Mouse (Mus musculus): ENCODE results near the gene Mrps6. TPM values are rescaled to one million over a fixed set of nuclear protein-coding genes. Genes with fewer than 3 reads are reported as not detected.
"Not testable (repeated sequence)": the region's sequence is repeated elsewhere in the genome, so short reads cannot be mapped to it uniquely, and the experiment has no call there.

The Mrps6 gene
- polyA plus RNA-seq, 1 experiment from 2014 or later: 190 TPM

- no peak overlapping the region for H3K4me3 ChIP-seq (ENCODE audit: low read depth, low read length)
- no peaks in the 10 kb centered on the region for H3K9me3 ChIP-seq (ENCODE audit: control insufficient read depth, low read length)
- no peaks in the 10 kb centered on the region for H3K4me1 ChIP-seq (ENCODE audit: control insufficient read depth, insufficient read depth, low read length)
- H3K27me3 ChIP-seq (ENCODE audit: control insufficient read depth, insufficient read depth, low read length): no peaks in the 10 kb centered on the region
- H3K36me3 ChIP-seq (ENCODE audit: control insufficient read depth, insufficient read depth, low read length): no peaks in the 10 kb centered on the region
- 92% methylated on average over 5 of the region's 5 CpGs for WGBS
- no peak overlapping the region for H3K9ac ChIP-seq (replicated peaks; ENCODE audit: low read depth, low read length)
- no peak overlapping the region for H3K27ac ChIP-seq (ENCODE audit: low read depth, low read length)
- no peak for ATAC-seq (ENCODE audit: low read depth)
- no peak overlapping the region for H3K4me2 ChIP-seq (ENCODE audit: low read depth, low read length)
Observed at GRCm38 (mm10) chr16:92091876-92092275, 33.8 kb downstream of the Mrps6 start.

GRCm38 (mm10) chr16:92098351-92099051, 40.4 kb downstream of the Mrps6 start:
- H3K27me3 ChIP-seq (ENCODE audit: control insufficient read depth, insufficient read depth, low read length): no peaks in the 10 kb centered on the region
- no peak overlapping the region for H3K9ac ChIP-seq (replicated peaks; ENCODE audit: low read depth, low read length)
- ATAC-seq (ENCODE audit: low read depth): no peak
- H3K9me3 ChIP-seq (ENCODE audit: control insufficient read depth, low read length): no peaks in the 10 kb centered on the region
- H3K4me3 ChIP-seq (ENCODE audit: low read depth, low read length): no peak overlapping the region
- no peak overlapping the region for H3K4me2 ChIP-seq (ENCODE audit: low read depth, low read length)
- H3K36me3 ChIP-seq (ENCODE audit: control insufficient read depth, insufficient read depth, low read length): no peaks in the 10 kb centered on the region
- H3K4me1 ChIP-seq (ENCODE audit: control insufficient read depth, insufficient read depth, low read length): 0 out of 2 replicates have a peak, but pooled peaks cover 4% of the 10 kb centered on the region
- no peak overlapping the region for H3K27ac ChIP-seq (ENCODE audit: low read depth, low read length)
- 57% methylated on average over 10 of the region's 10 CpGs for WGBS

- H3K27ac ChIP-seq (ENCODE audit: low read depth, low read length): no peak overlapping the region
- no peak for ATAC-seq (ENCODE audit: low read depth)
Observed at GRCm38 (mm10) chr16:92099598-92099997, 41.5 kb downstream of the Mrps6 start.

GRCm38 (mm10) chr16:92100111-92100510, 42.0 kb downstream of the Mrps6 start:
- Histone ChIP-seq H3K9ac (replicated peaks; ENCODE audit: low read depth, low read length) (no peak overlapping the region), H3K4me3 (ENCODE audit: low read depth, low read length) (no peak overlapping the region), H3K36me3 (ENCODE audit: control insufficient read depth, insufficient read depth, low read length) (no peaks in the 10 kb centered on the region), H3K9me3 (ENCODE audit: control insufficient read depth, low read length) (no peaks in the 10 kb centered on the region), H3K27ac (ENCODE audit: low read depth, low read length) (no peak overlapping the region), H3K4me1 (ENCODE audit: control insufficient read depth, insufficient read depth, low read length) (0 out of 2 replicates have a peak, but pooled peaks cover 4% of the 10 kb centered on the region), H3K27me3 (ENCODE audit: control insufficient read depth, insufficient read depth, low read length) (no peaks in the 10 kb centered on the region), H3K4me2 (ENCODE audit: low read depth, low read length) (no peak overlapping the region)
- peak; percentile 58; the same call in 1 of the 2 replicates for ATAC-seq (ENCODE audit: low read depth)
- 55% methylated on average over 4 of the region's 4 CpGs for WGBS

More at GRCm38 (mm10) chr16:92099598-92099997, 41.5 kb downstream of the Mrps6 start:
- Histone ChIP-seq H3K4me1 (ENCODE audit: control insufficient read depth, insufficient read depth, low read length) (0 out of 2 replicates have a peak, but pooled peaks cover 4% of the 10 kb centered on the region), H3K9ac (replicated peaks; ENCODE audit: low read depth, low read length) (no peak overlapping the region), H3K4me3 (ENCODE audit: low read depth, low read length) (no peak overlapping the region), H3K4me2 (ENCODE audit: low read depth, low read length) (no peak overlapping the region), H3K36me3 (ENCODE audit: control insufficient read depth, insufficient read depth, low read length) (no peaks in the 10 kb centered on the region), H3K27me3 (ENCODE audit: control insufficient read depth, insufficient read depth, low read length) (no peaks in the 10 kb centered on the region), H3K9me3 (ENCODE audit: control insufficient read depth, low read length) (no peaks in the 10 kb centered on the region)
- WGBS: 88% methylated on average over 16 of the region's 16 CpGs

GRCm38 (mm10) chr16:92102115-92102514, 44.0 kb downstream of the Mrps6 start:
- Histone ChIP-seq H3K36me3 (ENCODE audit: control insufficient read depth, insufficient read depth, low read length) (no peaks in the 10 kb centered on the region), H3K4me1 (ENCODE audit: control insufficient read depth, insufficient read depth, low read length) (0 out of 2 replicates have a peak, but pooled peaks cover 4% of the 10 kb centered on the region), H3K9ac (replicated peaks; ENCODE audit: low read depth, low read length) (no peak overlapping the region), H3K27me3 (ENCODE audit: control insufficient read depth, insufficient read depth, low read length) (no peaks in the 10 kb centered on the region), H3K4me3 (ENCODE audit: low read depth, low read length) (no peak overlapping the region), H3K27ac (ENCODE audit: low read depth, low read length) (no peak overlapping the region), H3K4me2 (ENCODE audit: low read depth, low read length) (no peak overlapping the region), H3K9me3 (ENCODE audit: control insufficient read depth, low read length) (no peaks in the 10 kb centered on the region)
- 83% methylated on average over 5 of the region's 5 CpGs for WGBS
- ATAC-seq (ENCODE audit: low read depth): no peak

GRCm38 (mm10) chr16:92102931-92103330, 44.9 kb downstream of the Mrps6 start:
- not testable (repeated sequence) for H3K27ac ChIP-seq (ENCODE audit: low read depth, low read length); H3K4me1 ChIP-seq (ENCODE audit: control insufficient read depth, insufficient read depth, low read length); H3K27me3 ChIP-seq (ENCODE audit: control insufficient read depth, insufficient read depth, low read length); H3K4me2 ChIP-seq (ENCODE audit: low read depth, low read length); H3K9me3 ChIP-seq (ENCODE audit: control insufficient read depth, low read length); H3K36me3 ChIP-seq (ENCODE audit: control insufficient read depth, insufficient read depth, low read length); ATAC-seq (ENCODE audit: low read depth); H3K9ac ChIP-seq (replicated peaks; ENCODE audit: low read depth, low read length); H3K4me3 ChIP-seq (ENCODE audit: low read depth, low read length)
- WGBS: 96% methylated on average over 6 of the region's 7 CpGs

GRCm38 (mm10) chr16:92103572-92104331, 45.7 kb downstream of the Mrps6 start:
- H3K4me2 ChIP-seq (ENCODE audit: low read depth, low read length): no peak overlapping the region
- H3K9me3 ChIP-seq (ENCODE audit: control insufficient read depth, low read length): no peaks in the 10 kb centered on the region
- no peak overlapping the region for H3K4me3 ChIP-seq (ENCODE audit: low read depth, low read length)
- no peak; the same call in 1 of the 2 replicates for ATAC-seq (ENCODE audit: low read depth)
- H3K4me1 ChIP-seq (ENCODE audit: control insufficient read depth, insufficient read depth, low read length): no peaks in the 10 kb centered on the region
- WGBS: 27% methylated on average over 9 of the region's 9 CpGs
- H3K36me3 ChIP-seq (ENCODE audit: control insufficient read depth, insufficient read depth, low read length): no peaks in the 10 kb centered on the region
- H3K27ac ChIP-seq (ENCODE audit: low read depth, low read length): no peak overlapping the region
- no peak overlapping the region for H3K9ac ChIP-seq (replicated peaks; ENCODE audit: low read depth, low read length)
- H3K27me3 ChIP-seq (ENCODE audit: control insufficient read depth, insufficient read depth, low read length): no peaks in the 10 kb centered on the region

- Histone ChIP-seq H3K9me3 (ENCODE audit: control insufficient read depth, low read length) (no peaks in the 10 kb centered on the region), H3K9ac (replicated peaks; ENCODE audit: low read depth, low read length) (no peak overlapping the region), H3K36me3 (ENCODE audit: control insufficient read depth, insufficient read depth, low read length) (no peaks in the 10 kb centered on the region), H3K27ac (ENCODE audit: low read depth, low read length) (no peak overlapping the region), H3K4me2 (ENCODE audit: low read depth, low read length) (no peak overlapping the region), H3K4me3 (ENCODE audit: low read depth, low read length) (no peak overlapping the region), H3K4me1 (ENCODE audit: control insufficient read depth, insufficient read depth, low read length) (no peaks in the 10 kb centered on the region), H3K27me3 (ENCODE audit: control insufficient read depth, insufficient read depth, low read length) (no peaks in the 10 kb centered on the region)
- 84% methylated on average over 2 of the region's 2 CpGs for WGBS
- no peak for ATAC-seq (ENCODE audit: low read depth)
Observed at GRCm38 (mm10) chr16:92104332-92104590, 46.2 kb downstream of the Mrps6 start.

- no peaks in the 10 kb centered on the region for H3K27me3 ChIP-seq (ENCODE audit: control insufficient read depth, insufficient read depth, low read length)
- H3K36me3 ChIP-seq (ENCODE audit: control insufficient read depth, insufficient read depth, low read length): no peaks in the 10 kb centered on the region
- no peak overlapping the region for H3K9ac ChIP-seq (replicated peaks; ENCODE audit: low read depth, low read length)
- H3K4me2 ChIP-seq (ENCODE audit: low read depth, low read length): no peak overlapping the region
- H3K4me3 ChIP-seq (ENCODE audit: low read depth, low read length): no peak overlapping the region
- no peak for ATAC-seq (ENCODE audit: low read depth)
- H3K9me3 ChIP-seq (ENCODE audit: control insufficient read depth, low read length): no peaks in the 10 kb centered on the region
- WGBS: 100% methylated on average over 2 of the region's 2 CpGs
- no peaks in the 10 kb centered on the region for H3K4me1 ChIP-seq (ENCODE audit: control insufficient read depth, insufficient read depth, low read length)
- H3K27ac ChIP-seq (ENCODE audit: low read depth, low read length): no peak overlapping the region
Observed at GRCm38 (mm10) chr16:92104951-92105350, 46.9 kb downstream of the Mrps6 start.

Data from neural tube, embryonic 14.5 days (tissue).